ENCODE assay signal across 8 mouse cellular contexts in genomic region chr4:47521884-47522605, GRCm38 (mm10). TPM values are rescaled to one million over a fixed set of nuclear protein-coding genes. Genes with fewer than 3 reads are reported as not detected.
DNase-seq lines count a peak whose midpoint lies in the region; ATAC-seq and TF ChIP-seq lines count a peak whose summit lies in the region.

No protein-coding gene starts in this region.

- no peak overlapping the region for H3K4me2 ChIP-seq in intestine, embryonic 14.5 days (ENCODE audit: low read length)
- no peak overlapping the region for H3K4me2 ChIP-seq in intestine, embryonic 15.5 days (replicated peaks)
- H3K4me2 ChIP-seq in limb, embryonic 14.5 days (replicated peaks; ENCODE audit: low read depth, low read length, severe bottlenecking): no peak overlapping the region

- ATAC-seq in intestine, embryonic 14.5 days (replicated peaks; ENCODE audit: low FRiP score, low TSS enrichment, low read depth): no peak
- no peak for ATAC-seq in intestine, embryonic 15.5 days
- peak; percentile 47; the same call in 1 of the 2 replicates for ATAC-seq in limb, embryonic 14.5 days (ENCODE audit: low FRiP score, low read depth)
- ATAC-seq in erythroid progenitor cell, adult 5-6 weeks (replicated peaks; ENCODE audit: low FRiP score, poor library complexity, severe bottlenecking): no peak

- intact Hi-C loops in heart, postnatal 14 days (cut with DNase I): loop anchor here (5.0 kb wide), 2 partner anchors 680 to 860 kb away; no protein-coding TSS in a partner anchor

- TF ChIP-seq POLR2A in limb, embryonic 14.5 days (IDR thresholded peaks at IDR 0.05; ENCODE audit: borderline replicate concordance, extremely low read depth, insufficient read depth, insufficient read length): no peak

- no peaks in the 10 kb centered on the region for H3K27me3 ChIP-seq in intestine, embryonic 14.5 days (replicated peaks; ENCODE audit: control insufficient read depth, insufficient read depth, low read length)
- no peaks in the 10 kb centered on the region for H3K27me3 ChIP-seq in intestine, embryonic 15.5 days (replicated peaks)
- no peaks in the 10 kb centered on the region for H3K27me3 ChIP-seq in limb, embryonic 14.5 days (ENCODE audit: control insufficient read depth, insufficient read depth, low read length)

- H3K9ac ChIP-seq in intestine, embryonic 14.5 days (ENCODE audit: low read length): no peak overlapping the region
- H3K9ac ChIP-seq in intestine, embryonic 15.5 days: no peak overlapping the region
- no peak overlapping the region for H3K9ac ChIP-seq in ES-E14 (ENCODE audit: insufficient read depth, low read depth, low read length, poor library complexity, severe bottlenecking)
- no peak overlapping the region for H3K9ac ChIP-seq in limb, embryonic 14.5 days (ENCODE audit: low read depth, low read length, severe bottlenecking)

- in situ Hi-C loops in ES-E14 (cut with MboI; ENCODE audit: low sequenced_read_pairs in 2 of 2, unreplicated experiment in 2 of 2): no loop called here

- H3K27ac ChIP-seq in intestine, embryonic 14.5 days (ENCODE audit: low read depth): no peak overlapping the region
- H3K27ac ChIP-seq in intestine, embryonic 15.5 days: no peak overlapping the region
- H3K27ac ChIP-seq in ES-E14 (ENCODE audit: insufficient read depth, low read depth, low read length, poor library complexity, severe bottlenecking): no peak overlapping the region
- H3K27ac ChIP-seq in limb, embryonic 14.5 days (replicated peaks; ENCODE audit: low read depth, low read length): no peak overlapping the region

- H3K9me3 ChIP-seq in intestine, embryonic 14.5 days (ENCODE audit: control insufficient read depth, low read length): no peaks in the 10 kb centered on the region
- H3K9me3 ChIP-seq in intestine, embryonic 15.5 days: no peaks in the 10 kb centered on the region
- no peaks in the 10 kb centered on the region for H3K9me3 ChIP-seq in ES-E14 (ENCODE audit: control insufficient read depth, insufficient read depth, low read depth, low read length)
- no peaks in the 10 kb centered on the region for H3K9me3 ChIP-seq in limb, embryonic 14.5 days (ENCODE audit: control insufficient read depth, low read length)

- no peaks in the 10 kb centered on the region for H3K4me1 ChIP-seq in intestine, embryonic 14.5 days (replicated peaks; ENCODE audit: control insufficient read depth, insufficient read depth, low read length)
- H3K4me1 ChIP-seq in intestine, embryonic 15.5 days (replicated peaks): no peaks in the 10 kb centered on the region
- H3K4me1 ChIP-seq in ES-E14 (ENCODE audit: control insufficient read depth in 2 of 2, insufficient read depth in 2 of 2, low read length in 2 of 2, poor library complexity in 1 of 2): no peaks in the 10 kb centered on the region
- H3K4me1 ChIP-seq in limb, embryonic 14.5 days (ENCODE audit: control insufficient read depth, insufficient read depth, low read length): no peaks in the 10 kb centered on the region

- WGBS in intestine, embryonic 14.5 days: 88% methylated on average over 6 of the region's 6 CpGs
- whole genome bisulfite sequencing in intestine, embryonic 15.5 days: 84% methylated on average over 6 of the region's 6 CpGs
- 89% methylated on average over 6 of the region's 6 CpGs for WGBS in limb, embryonic 14.5 days

- H3K4me3 ChIP-seq in intestine, embryonic 14.5 days (ENCODE audit: low read depth, low read length): no peak overlapping the region
- no peak overlapping the region for H3K4me3 ChIP-seq in intestine, embryonic 15.5 days (replicated peaks)
- H3K4me3 ChIP-seq in ES-E14 (ENCODE audit: insufficient read depth in 1 of 2, low read depth in 1 of 2, low read length in 2 of 2, poor library complexity in 1 of 2, severe bottlenecking in 1 of 2): no peak overlapping the region
- no peak overlapping the region for H3K4me3 ChIP-seq in limb, embryonic 14.5 days (replicated peaks; ENCODE audit: low read length)

- peak; percentile 58 for DNase-seq in intestine, embryonic 14.5 days (ENCODE audit: low spot score)
- DNase-seq in ES-E14 (ENCODE audit: low read depth, low spot score): no peak
- peak; percentile 19 to 29 for DNase-seq in cerebellum, adult 18-20 months
- peak; percentile 16 to 32 for DNase-seq in heart, postnatal 14 days
- DNase-seq in limb, embryonic 14.5 days (ENCODE audit: low spot score): peak; percentile 58
- no peak for DNase-seq in T-cell, adult 2 months (ENCODE audit: low spot score)

- no peaks in the 10 kb centered on the region for H3K36me3 ChIP-seq in intestine, embryonic 14.5 days (ENCODE audit: control insufficient read depth, insufficient read depth, low read length)
- H3K36me3 ChIP-seq in intestine, embryonic 15.5 days: no peaks in the 10 kb centered on the region
- no peaks in the 10 kb centered on the region for H3K36me3 ChIP-seq in ES-E14 (ENCODE audit: control insufficient read depth, insufficient read depth, low read length, poor library complexity, severe bottlenecking)
- H3K36me3 ChIP-seq in limb, embryonic 14.5 days (ENCODE audit: control insufficient read depth, insufficient read depth, low read length): no peaks in the 10 kb centered on the region

TF ChIP-seq in ES-E14, 5 proteins besides CTCF, POLR2A, EP300 and RAD21:
- TF ChIP-seq HCFC1 (IDR thresholded peaks at IDR 0.05; ENCODE audit: borderline replicate concordance, insufficient read depth, low read length): no peak
- TF ChIP-seq ZC3H11A (IDR thresholded peaks at IDR 0.05; ENCODE audit: borderline replicate concordance, low read depth, low read length): peak; percentile 37; the same call in 1 of the 2 replicates
- TF ChIP-seq CHD2 (IDR thresholded peaks at IDR 0.05; ENCODE audit: low read depth, low read length): no peak
- TF ChIP-seq MAFK (IDR thresholded peaks at IDR 0.05; ENCODE audit: insufficient read depth, low read depth, low read length): no peak
- TF ChIP-seq ZNF384 (IDR thresholded peaks at IDR 0.05; ENCODE audit: low read depth, low read length): no peak

RNA-seq across cellular contexts. Expression of gene Sec61b, which starts 47.6 kb away (rescaled TPM):
- polyA plus RNA-seq in intestine, embryonic 14.5 days (2014; fragmentation: Nextera tagmentation; extraction: Ambion mirVana): 398 and 449 TPM in 2 replicates
- polyA plus RNA-seq in intestine, embryonic 15.5 days (2015; fragmentation: Nextera tagmentation; extraction: Ambion mirVana): 430 and 467 TPM in 2 replicates
- total RNA-seq in ES-E14 (2012; rRNA removed): 317 and 434 TPM in 2 replicates
- 10 to 100 TPM; 26.6 to 27.8 TPM for total RNA-seq in heart, postnatal 14 days (2021)
- 421 and 423 TPM in 2 replicates for polyA plus RNA-seq in limb, embryonic 14.5 days (2012; rRNA removed)
- polyA plus RNA-seq in limb, embryonic 14.5 days (2014; fragmentation: Nextera tagmentation; extraction: Ambion mirVana): 432 and 473 TPM in 2 replicates
- 85.5 and 110 TPM in 2 replicates for total RNA-seq in erythroid progenitor cell, adult 5-6 weeks (2015; ENCODE audit: low replicate concordance)
- total RNA-seq in erythroid progenitor cell, adult 5-6 weeks (2017; ENCODE audit: low replicate concordance): 58.2 and 71.0 TPM in 2 replicates

RNA-seq across cellular contexts. Expression of gene Alg2, which starts 47.9 kb away (rescaled TPM):
- polyA plus RNA-seq in intestine, embryonic 14.5 days (2014; fragmentation: Nextera tagmentation; extraction: Ambion mirVana): 65.8 and 74.5 TPM in 2 replicates
- 54.3 and 56.0 TPM in 2 replicates for polyA plus RNA-seq in intestine, embryonic 15.5 days (2015; fragmentation: Nextera tagmentation; extraction: Ambion mirVana)
- 21.8 and 26.6 TPM in 2 replicates for total RNA-seq in ES-E14 (2012; rRNA removed)
- 1 to 10 TPM; 8.7 to 9.1 TPM for total RNA-seq in heart, postnatal 14 days (2021)
- polyA plus RNA-seq in limb, embryonic 14.5 days (2012; rRNA removed): 37.3 and 42.3 TPM in 2 replicates
- polyA plus RNA-seq in limb, embryonic 14.5 days (2014; fragmentation: Nextera tagmentation; extraction: Ambion mirVana): 68.1 and 74.0 TPM in 2 replicates
- 12.2 and 15.9 TPM in 2 replicates for total RNA-seq in erythroid progenitor cell, adult 5-6 weeks (2015; ENCODE audit: low replicate concordance)
- total RNA-seq in erythroid progenitor cell, adult 5-6 weeks (2017; ENCODE audit: low replicate concordance): 2.2 and 21.4 TPM in 2 replicates

Comparison
In these comparisons a context has a peak if more than half of its experiments do, and no peak if none do; other contexts are left out.
1. DNase-seq: peak in intestine, embryonic 14.5 days (single experiment), cerebellum, adult 18-20 months (2 of 2), heart, postnatal 14 days (2 of 2) and limb, embryonic 14.5 days (single experiment); none in ES-E14 (single experiment) and T-cell, adult 2 months (single experiment).